Comparison of ENCODE assay signal across 9 mouse cellular contexts in the genomic region with DNA sequence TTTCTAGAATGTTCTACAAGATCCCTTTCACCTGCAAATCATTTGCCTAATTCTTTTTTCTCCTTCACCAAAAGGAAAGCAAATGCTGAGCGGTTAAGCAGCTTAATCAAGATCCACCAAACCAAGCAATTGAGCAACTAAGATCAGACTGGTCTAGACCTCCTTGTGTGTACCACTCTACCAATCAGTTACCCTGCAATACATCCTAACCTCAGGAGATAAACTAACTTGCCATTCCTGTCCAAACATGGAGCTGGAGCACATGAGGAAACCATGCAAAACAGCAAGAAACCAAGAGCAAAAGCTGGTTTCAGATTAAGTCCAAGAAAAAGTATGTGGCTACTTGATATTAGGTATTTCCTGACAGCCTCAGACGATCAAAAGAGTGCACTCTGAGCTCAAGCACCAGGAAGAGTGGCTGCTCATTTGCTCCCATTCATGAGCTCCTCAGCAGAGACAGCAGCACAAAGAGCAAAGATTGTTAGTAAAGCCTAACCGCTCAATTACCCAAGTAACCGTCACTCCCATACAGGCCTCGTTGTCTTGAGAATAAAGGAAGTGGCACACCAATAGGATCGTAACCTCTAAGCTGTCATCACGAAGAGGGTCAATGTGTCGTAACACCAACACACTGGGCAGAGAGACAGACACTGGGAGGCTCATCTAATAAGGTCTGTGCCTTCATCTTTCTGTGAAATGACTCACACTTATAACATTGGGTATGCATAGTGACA.
DNase-seq lines count a peak whose midpoint lies in the region; ATAC-seq lines count a peak whose summit lies in the region.
"Had no signal": no experiment of that assay in that cellular context is flagged by ENCODE, and none has a peak within 500 bp of the region (broad histone marks: within the 10 kb centered on the region; RNA-seq: fewer than 3 reads in every experiment).

No protein-coding gene starts in this region.

- peak; percentile 73 for DNase-seq in Muller cell, postnatal 12 days (ENCODE audit: inconsistent ontology term)
- DNase-seq in embryo, embryonic 10 days (ENCODE audit: low spot score) = peak; percentile 61
- DNase-seq in left cerebral cortex, postnatal 4 days = no peak
- DNase-seq in testis, postnatal 14 days (ENCODE audit: low spot score) = no peak
- no peak for DNase-seq in testis, postnatal 10 days (ENCODE audit: low spot score)
- DNase-seq: spleen, adult 18-20 months; thymus, postnatal 4 days had no signal

- peak; percentile 94 for ATAC-seq in granulocyte monocyte progenitor cell, adult 5-6 weeks (replicated peaks; ENCODE audit: poor library complexity, severe bottlenecking)
- ATAC-seq in megakaryocyte-erythroid progenitor cell, adult 5-6 weeks (replicated peaks; ENCODE audit: low FRiP score, low TSS enrichment, poor library complexity, severe bottlenecking) = peak; percentile 27

- intact Hi-C loops in left cerebral cortex, postnatal 4 days (cut with DNase I) = no loop called here

Comparison
In these comparisons a context has a peak if more than half of its experiments do, and no peak if none do; other contexts are left out.
1. DNase-seq: peak in Muller cell, postnatal 12 days (single experiment) and embryo, embryonic 10 days (single experiment); none in left cerebral cortex, postnatal 4 days (single experiment), testis, postnatal 14 days (single experiment) and testis, postnatal 10 days (single experiment).